Comparison of ENCODE assay signal across 13 mouse cellular contexts in the genomic region with DNA sequence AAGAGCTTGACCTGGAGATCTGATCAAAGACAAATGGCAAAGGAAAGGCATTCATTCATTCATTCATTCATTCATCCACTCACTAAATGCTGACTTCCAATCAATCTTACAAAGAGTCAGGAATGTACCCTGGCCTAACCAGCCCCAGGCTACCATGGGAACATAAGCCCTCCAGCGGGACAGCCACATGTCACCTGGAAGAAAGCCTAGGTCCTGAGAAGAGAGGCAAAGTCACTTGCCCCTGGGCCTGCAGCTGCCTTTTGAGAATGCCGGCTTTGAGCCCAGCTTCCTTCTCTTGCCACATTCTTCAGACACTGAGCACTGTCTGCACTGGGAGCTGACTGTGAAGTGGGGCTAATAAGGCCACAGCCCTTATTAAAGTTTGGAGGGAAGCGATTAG. TPM values are rescaled to one million over a fixed set of nuclear protein-coding genes. Genes with fewer than 3 reads are reported as not detected.
DNase-seq lines count a peak whose midpoint lies in the region; ATAC-seq and TF ChIP-seq lines count a peak whose summit lies in the region.
"Had no signal": no experiment of that assay in that cellular context is flagged by ENCODE, and none has a peak within 500 bp of the region (broad histone marks: within the 10 kb centered on the region; RNA-seq: fewer than 3 reads in every experiment).

No protein-coding gene starts in this region.

- no peak overlapping the region for H3K9ac ChIP-seq in heart, embryonic 12.5 days
- no peak overlapping the region for H3K9ac ChIP-seq in heart, embryonic 14.5 days (ENCODE audit: low read length)
- no peak overlapping the region for H3K9ac ChIP-seq in stomach, postnatal 0 days (ENCODE audit: low read length)
- no peak overlapping the region for H3K9ac ChIP-seq in liver, embryonic 12.5 days
- H3K9ac ChIP-seq: forebrain, embryonic 13.5 days; neural tube, embryonic 12.5 days had no signal

- ATAC-seq in heart, embryonic 12.5 days (ENCODE audit: insufficient number of reproducible peaks, low FRiP score), result no peak
- ATAC-seq in heart, embryonic 14.5 days (ENCODE audit: insufficient number of reproducible peaks, insufficient read depth, low FRiP score, low read depth), result no peak
- no peak for ATAC-seq in stomach, postnatal 0 days (ENCODE audit: low FRiP score, low TSS enrichment)
- no peak for ATAC-seq in liver, embryonic 12.5 days
- ATAC-seq: forebrain, embryonic 13.5 days had no signal

- no peaks in the 10 kb centered on the region for H3K27me3 ChIP-seq in heart, embryonic 12.5 days (replicated peaks)
- no peaks in the 10 kb centered on the region for H3K27me3 ChIP-seq in heart, embryonic 14.5 days (ENCODE audit: control insufficient read depth, insufficient read depth, low read length)
- no peaks in the 10 kb centered on the region for H3K27me3 ChIP-seq in stomach, postnatal 0 days (ENCODE audit: control insufficient read depth, insufficient read depth, low read length)
- peaks cover 3% of the 10 kb centered on the region; the same call in 1 of the 2 replicates for H3K27me3 ChIP-seq in liver, embryonic 12.5 days (replicated peaks)
- H3K27me3 ChIP-seq: forebrain, embryonic 13.5 days; neural tube, embryonic 12.5 days had no signal

- no peak for TF ChIP-seq CTCF in stomach, postnatal 0 days (IDR thresholded peaks at IDR 0.05; ENCODE audit: low read depth)

- TF ChIP-seq EP300 in stomach, postnatal 0 days (optimal IDR thresholded peaks at IDR 0.05), result no peak

- no peaks in the 10 kb centered on the region for H3K36me3 ChIP-seq in heart, embryonic 12.5 days
- no peaks in the 10 kb centered on the region for H3K36me3 ChIP-seq in heart, embryonic 14.5 days (ENCODE audit: control insufficient read depth, insufficient read depth, low read length)
- 0 out of 2 replicates have a peak, but pooled peaks cover 2% of the 10 kb centered on the region for H3K36me3 ChIP-seq in stomach, postnatal 0 days (ENCODE audit: control insufficient read depth, insufficient read depth, low read length)
- H3K36me3 ChIP-seq in liver, embryonic 12.5 days, result no peaks in the 10 kb centered on the region
- H3K36me3 ChIP-seq: neural tube, embryonic 12.5 days had no signal

- H3K27ac ChIP-seq in heart, embryonic 12.5 days (ENCODE audit: poor library complexity, severe bottlenecking), result peak overlapping the region; percentile 58
- peak overlapping the region; percentile 55 to 68 for H3K27ac ChIP-seq in heart, embryonic 14.5 days (replicated peaks in 1 of 2; ENCODE audit: control insufficient read depth in 1 of 2, insufficient read depth in 1 of 2, low read depth in 2 of 2, low read length in 2 of 2)
- H3K27ac ChIP-seq in stomach, postnatal 0 days (replicated peaks), result peak overlapping the region; percentile 67
- no peak overlapping the region for H3K27ac ChIP-seq in liver, embryonic 12.5 days
- H3K27ac ChIP-seq: forebrain, embryonic 13.5 days; neural tube, embryonic 12.5 days had no signal

- H3K4me1 ChIP-seq in heart, embryonic 12.5 days (replicated peaks), result peaks cover 98% of the 10 kb centered on the region
- peaks cover 84 to 85% of the 10 kb centered on the region in 2 experiments for H3K4me1 ChIP-seq in heart, embryonic 14.5 days (ENCODE audit: control insufficient read depth in 2 of 2, insufficient read depth in 2 of 2, low read length in 2 of 2)
- peaks cover 18% of the 10 kb centered on the region for H3K4me1 ChIP-seq in stomach, postnatal 0 days (replicated peaks; ENCODE audit: control insufficient read depth, insufficient read depth)
- H3K4me1 ChIP-seq in liver, embryonic 12.5 days, result peaks cover 37% of the 10 kb centered on the region

- no peaks in the 10 kb centered on the region for H3K9me3 ChIP-seq in heart, embryonic 12.5 days (replicated peaks)
- no peaks in the 10 kb centered on the region for H3K9me3 ChIP-seq in heart, embryonic 14.5 days (ENCODE audit: control insufficient read depth, low read length)
- H3K9me3 ChIP-seq in stomach, postnatal 0 days (ENCODE audit: control insufficient read depth, low read length), result no peaks in the 10 kb centered on the region
- H3K9me3 ChIP-seq in liver, embryonic 12.5 days (replicated peaks), result no peaks in the 10 kb centered on the region
- H3K9me3 ChIP-seq: forebrain, embryonic 13.5 days; neural tube, embryonic 12.5 days had no signal

- DNase-seq in heart, adult 9 months (ENCODE audit: low spot score in 2 of 2), result no peak
- peak; percentile 27 for DNase-seq in lung, postnatal 25 days (ENCODE audit: low spot score)
- no peak for DNase-seq in lung, postnatal 14 days
- DNase-seq in stomach, postnatal 0 days (ENCODE audit: low spot score), result no peak
- DNase-seq in adrenal gland, postnatal 4 days (ENCODE audit: low spot score in 2 of 2), result no peak
- DNase-seq: layer of hippocampus, postnatal 36 days; right cerebral cortex, postnatal 4 days; thymus, postnatal 25 days had no signal

- no peak overlapping the region for H3K4me3 ChIP-seq in heart, embryonic 12.5 days
- no peak overlapping the region for H3K4me3 ChIP-seq in heart, embryonic 14.5 days (ENCODE audit: control insufficient read depth in 1 of 2, insufficient read depth in 1 of 2, low read depth in 1 of 2, low read length in 2 of 2)
- no peak overlapping the region for H3K4me3 ChIP-seq in stomach, postnatal 0 days (ENCODE audit: low read depth, low read length)
- no peak overlapping the region for H3K4me3 ChIP-seq in liver, embryonic 12.5 days
- H3K4me3 ChIP-seq: forebrain, embryonic 13.5 days; neural tube, embryonic 12.5 days had no signal

- no peak overlapping the region for H3K4me2 ChIP-seq in heart, embryonic 12.5 days
- H3K4me2 ChIP-seq in heart, embryonic 14.5 days (ENCODE audit: low read length), result no peak overlapping the region
- no peak overlapping the region for H3K4me2 ChIP-seq in stomach, postnatal 0 days (replicated peaks; ENCODE audit: low read depth)
- H3K4me2 ChIP-seq in liver, embryonic 12.5 days, result no peak overlapping the region
- H3K4me2 ChIP-seq: forebrain, embryonic 13.5 days; neural tube, embryonic 12.5 days had no signal

- WGBS in heart, embryonic 12.5 days, result 43% methylated on average over 3 of the region's 3 CpGs
- WGBS in heart, embryonic 14.5 days, result 44% methylated on average over 3 of the region's 3 CpGs
- 53% methylated on average over 3 of the region's 3 CpGs for WGBS in stomach, postnatal 0 days
- WGBS in liver, embryonic 12.5 days (ENCODE audit: insufficient replicate concordance), result 60% methylated on average over 3 of the region's 3 CpGs

RNA-seq across cellular contexts. Expression of a gene that starts 56.3 kb away (rescaled TPM):
- 55.6 and 62.5 TPM in 2 replicates for polyA plus RNA-seq in heart, embryonic 12.5 days (2016; fragmentation: Nextera tagmentation; extraction: Ambion mirVana)
- polyA plus RNA-seq in heart, embryonic 14.5 days (2014; fragmentation: Nextera tagmentation; extraction: Ambion mirVana), result 46.6 and 49.8 TPM in 2 replicates
- 46.4 and 48.1 TPM in 2 replicates for polyA plus RNA-seq in stomach, postnatal 0 days (2015; fragmentation: Nextera tagmentation; extraction: Ambion mirVana)
- total RNA-seq in adrenal gland, postnatal 4 days (2021), result 10 to 100 TPM; 74.4 to 77.6 TPM
- polyA plus RNA-seq in liver, embryonic 12.5 days (2016; fragmentation: Nextera tagmentation; extraction: Ambion mirVana), result 8.6 and 13.1 TPM in 2 replicates
